Mouse (Mus musculus) intestine, postnatal 0 days (tissue): Measurements from ENCODE around the gene Capn3. TPM values are rescaled to one million over a fixed set of nuclear protein-coding genes. Genes with fewer than 3 reads are reported as not detected.

ENCODE experiments used
- ATAC-seq: fragments of 200-750 bp; cut with Nextera tagmentation; 2 replicates; pipeline ENCODE4 v1.8.0; 2017; ENCODE audit warnings: mild to moderate bottlenecking, moderate TSS enrichment, moderate library complexity
- H3K27ac ChIP-seq: fragments of 300-500 bp; sonication (generic); 2 replicates; pipeline ENCODE4 v1.5.1; 2014; ENCODE audit warnings: mild to moderate bottlenecking, low read depth, low read length, moderate library complexity
- H3K27me3 ChIP-seq: fragments of 300-500 bp; sonication (generic); replicated peaks from 2 replicates; pipeline ENCODE4 v1.6.1; 2014; ENCODE audit warnings: low read length, mixed read lengths; ENCODE audit not compliant: control insufficient read depth, insufficient read depth
- H3K36me3 ChIP-seq: fragments of 300-500 bp; sonication (generic); 2 replicates; pipeline ENCODE4 v1.6.1; 2014; ENCODE audit warnings: mild to moderate bottlenecking, moderate library complexity; ENCODE audit not compliant: control insufficient read depth, insufficient read depth
- H3K4me1 ChIP-seq: fragments of 300-500 bp; sonication (generic); replicated peaks from 2 replicates; pipeline ENCODE4 v1.6.1; 2014; ENCODE audit warnings: antibody characterized with exemption, low read length, mixed read lengths; ENCODE audit not compliant: control insufficient read depth, insufficient read depth
- H3K4me2 ChIP-seq: fragments of 300-500 bp; sonication (generic); replicated peaks from 2 replicates; pipeline ENCODE4 v1.6.1; 2014; ENCODE audit warnings: low read depth, mild to moderate bottlenecking, moderate library complexity
- H3K4me3 ChIP-seq: fragments of 300-500 bp; sonication (generic); 2 replicates; pipeline ENCODE4 v1.5.1; 2014; ENCODE audit warnings: low read depth, low read length
- H3K9ac ChIP-seq: fragments of 300-500 bp; sonication (generic); 2 replicates; pipeline ENCODE4 v1.6.1; 2014; ENCODE audit warnings: mild to moderate bottlenecking, low read depth, low read length
- H3K9me3 ChIP-seq: fragments of 300-500 bp; sonication (generic); 2 replicates; pipeline ENCODE4 v1.6.1; 2016; ENCODE audit warnings: mixed run types; ENCODE audit not compliant: control insufficient read depth
- CTCF ChIP-seq: sonication (generic); IDR thresholded peaks from 2 replicates; pipeline ENCODE4 v1.5.1; 2016; ENCODE audit warnings: low read depth, mild to moderate bottlenecking, control low read depth, antibody characterized with exemption, moderate library complexity
- WGBS: fragments of 180-500 bp; shearing (Covaris S2); extraction: QIAGEN DNeasy Blood & Tissue Kit; methylation state at CpG from one replicate; pipeline ENCODE4 v1.1.7; 2014; 5-methylcytosine and 5-hydroxymethylcytosine counted together
- polyA plus RNA-seq: library from polyadenylated mRNA; unstranded; fragments of >200 nt; fragmentation: Nextera tagmentation; extraction: Ambion mirVana; gene quantifications from 2 replicates; pipeline ENCODE4 v1.2.1, GENCODE M21; 2015

Capn3 gene
- polyA plus RNA-seq, 1 experiment from 2014 or later = 0.55 TPM

DNA sequence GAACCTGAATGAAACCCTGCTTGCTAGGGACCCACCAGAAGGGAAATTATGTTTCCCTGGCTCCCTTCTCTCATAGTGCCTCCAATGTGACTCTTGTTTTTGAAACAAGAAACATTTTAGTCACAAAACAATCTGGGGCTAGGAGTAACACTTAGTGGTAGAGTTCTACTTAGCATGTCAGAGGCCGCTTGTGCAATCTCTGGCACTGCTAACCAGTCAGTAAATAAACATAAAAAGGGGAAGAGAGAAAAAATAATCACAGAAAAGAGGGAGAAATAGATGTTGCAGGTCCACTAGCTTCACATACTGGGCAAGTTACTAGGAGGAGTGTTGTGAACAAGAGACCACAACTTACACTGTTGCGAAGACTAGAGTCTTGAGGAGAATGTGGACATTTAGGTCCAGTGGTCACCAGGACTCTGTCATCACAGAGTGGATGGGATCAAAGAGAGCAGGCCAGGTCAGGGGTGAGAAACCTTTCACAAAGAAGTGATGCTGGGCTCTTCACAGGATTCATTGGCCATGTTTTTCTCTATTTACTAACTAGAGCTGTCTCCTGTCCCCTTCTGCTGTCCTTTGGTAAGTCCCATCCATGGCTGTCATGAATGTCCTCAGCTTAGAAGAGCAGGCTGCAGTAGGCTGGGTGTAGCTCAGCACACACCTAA lies 9.0 kb downstream of the Capn3 start:
- no peak overlapping the region for H3K9ac ChIP-seq
- H3K9me3 ChIP-seq = no peaks in the 10 kb centered on the region
- no peaks in the 10 kb centered on the region for H3K27me3 ChIP-seq
- no peak overlapping the region for H3K4me3 ChIP-seq
- no peak for TF ChIP-seq CTCF
- no peaks in the 10 kb centered on the region; the same call in 1 of the 2 replicates for H3K36me3 ChIP-seq
- H3K4me2 ChIP-seq = no peak overlapping the region
- 91% methylated on average over 2 of the region's 2 CpGs for WGBS
- no peak overlapping the region for H3K27ac ChIP-seq
- no peak for ATAC-seq
- H3K4me1 ChIP-seq = no peaks in the 10 kb centered on the region

DNA sequence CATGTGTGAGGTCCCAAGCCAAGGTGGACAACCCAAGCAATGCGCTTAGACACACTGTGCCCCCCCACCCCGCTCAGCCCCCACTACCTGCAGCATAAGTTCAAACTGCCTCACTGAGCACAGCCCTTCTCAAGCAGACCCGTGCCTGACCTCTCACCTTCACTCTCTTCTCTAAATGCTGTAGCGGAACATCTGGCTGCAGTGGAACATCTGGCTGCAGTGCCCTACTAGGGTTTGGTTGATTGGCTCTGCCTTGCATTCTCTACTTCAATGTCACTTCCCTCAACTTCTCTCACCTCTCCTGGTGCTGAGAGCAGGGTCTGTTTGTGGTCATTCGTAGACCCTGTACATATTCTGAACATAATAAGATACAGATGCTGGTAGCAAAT lies 9.6 kb downstream of the Capn3 start:
- H3K9ac ChIP-seq = no peak overlapping the region
- no peak overlapping the region for H3K4me3 ChIP-seq
- no peak overlapping the region for H3K27ac ChIP-seq
- no peaks in the 10 kb centered on the region for H3K9me3 ChIP-seq
- no peaks in the 10 kb centered on the region; the same call in 1 of the 2 replicates for H3K36me3 ChIP-seq
- no peaks in the 10 kb centered on the region for H3K4me1 ChIP-seq
- TF ChIP-seq CTCF = no peak
- H3K4me2 ChIP-seq = no peak overlapping the region
- 93% methylated on average over 5 of the region's 5 CpGs for WGBS
- ATAC-seq = no peak
- no peaks in the 10 kb centered on the region for H3K27me3 ChIP-seq

DNA sequence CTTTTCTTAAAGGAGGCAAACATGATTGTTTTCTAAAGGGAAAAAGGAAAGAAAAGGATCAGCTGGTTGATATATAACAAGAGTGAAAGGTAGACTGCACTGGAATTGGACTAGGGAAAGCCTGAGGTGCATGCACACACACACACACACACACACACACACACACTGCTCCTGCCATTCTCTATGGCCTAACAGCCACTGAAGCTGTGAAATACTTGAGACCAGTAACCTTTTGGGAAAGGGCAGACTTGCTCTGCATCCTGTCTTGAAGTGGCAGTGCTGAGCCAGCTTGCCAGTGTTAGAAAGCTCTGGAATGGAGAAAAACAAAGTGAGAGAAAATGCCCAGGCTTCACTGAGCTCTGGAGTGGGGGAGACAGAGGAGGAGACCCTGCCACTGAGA lies 12.2 kb downstream of the Capn3 start:
- H3K36me3 ChIP-seq = no peaks in the 10 kb centered on the region
- H3K4me3 ChIP-seq = no peak overlapping the region
- no peak for TF ChIP-seq CTCF
- no peak overlapping the region for H3K9ac ChIP-seq
- H3K9me3 ChIP-seq = no peaks in the 10 kb centered on the region
- no peak overlapping the region for H3K27ac ChIP-seq
- H3K4me2 ChIP-seq = no peak overlapping the region
- no peaks in the 10 kb centered on the region for H3K4me1 ChIP-seq
- ATAC-seq = no peak
- H3K27me3 ChIP-seq = no peaks in the 10 kb centered on the region

DNA sequence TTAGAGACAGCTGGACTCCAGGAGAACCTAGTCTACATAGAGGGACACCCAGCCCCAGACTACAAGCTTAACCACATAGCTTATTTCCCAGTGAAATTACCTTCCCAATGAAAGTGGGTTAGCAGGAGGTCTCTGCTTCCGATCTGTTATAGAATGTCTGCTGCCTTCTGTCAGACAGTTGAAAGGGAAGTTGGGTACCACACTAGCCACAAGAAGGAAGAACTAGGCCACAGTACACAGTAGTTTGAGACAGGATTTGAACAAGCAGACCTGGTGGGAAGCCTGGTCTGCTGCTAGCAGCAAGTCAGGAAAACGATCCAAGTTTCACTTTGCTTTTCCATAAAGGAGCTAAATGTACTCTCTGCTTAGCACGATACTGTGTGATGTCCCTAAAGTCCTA lies 13.4 kb downstream of the Capn3 start:
- Histone ChIP-seq H3K4me1 (no peaks in the 10 kb centered on the region), H3K4me2 (no peak overlapping the region), H3K4me3 (no peak overlapping the region), H3K9me3 (no peaks in the 10 kb centered on the region), H3K27me3 (no peaks in the 10 kb centered on the region), H3K9ac (no peak overlapping the region), H3K27ac (no peak overlapping the region), H3K36me3 (no peaks in the 10 kb centered on the region)
- WGBS = 90% methylated on average over 3 of the region's 3 CpGs
- ATAC-seq = no peak
- TF ChIP-seq CTCF = no peak

DNA sequence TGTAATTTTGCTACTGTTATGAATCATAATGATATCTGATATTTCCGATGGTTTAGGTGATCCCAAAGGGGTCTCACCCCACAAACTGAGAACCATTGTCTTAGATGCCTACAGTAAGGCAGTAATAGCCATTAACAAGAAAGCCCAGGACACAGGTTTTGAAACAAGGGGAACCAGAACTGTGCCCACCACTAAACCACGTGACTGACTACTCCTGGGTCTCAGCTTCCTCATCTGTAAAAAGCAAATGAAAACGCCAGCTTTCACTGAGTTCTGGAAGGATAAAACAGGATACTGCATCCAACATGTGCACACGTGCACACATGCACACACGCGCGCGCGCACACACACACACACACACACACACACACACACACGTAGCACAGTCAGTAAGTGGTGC lies 13.9 kb downstream of the Capn3 start:
- no peaks in the 10 kb centered on the region for H3K4me1 ChIP-seq
- no peaks in the 10 kb centered on the region for H3K27me3 ChIP-seq
- no peak overlapping the region for H3K9ac ChIP-seq
- WGBS = 87% methylated on average over 10 of the region's 10 CpGs
- no peaks in the 10 kb centered on the region for H3K9me3 ChIP-seq
- no peak overlapping the region for H3K4me3 ChIP-seq
- no peak for ATAC-seq
- no peak overlapping the region for H3K27ac ChIP-seq
- no peaks in the 10 kb centered on the region for H3K36me3 ChIP-seq
- no peak overlapping the region for H3K4me2 ChIP-seq
- TF ChIP-seq CTCF = no peak

- ATAC-seq = no peak
- H3K36me3 ChIP-seq = no peaks in the 10 kb centered on the region
- no peak for TF ChIP-seq CTCF
- no peaks in the 10 kb centered on the region for H3K9me3 ChIP-seq
- H3K4me3 ChIP-seq = no peak overlapping the region
- no peaks in the 10 kb centered on the region for H3K4me1 ChIP-seq
- H3K4me2 ChIP-seq = no peak overlapping the region
- 82% methylated on average over 4 of the region's 4 CpGs for WGBS
- H3K27ac ChIP-seq = no peak overlapping the region
- no peak overlapping the region for H3K9ac ChIP-seq
- H3K27me3 ChIP-seq = no peaks in the 10 kb centered on the region
Observed at GRCm38 (mm10) chr2:120470856-120471255, 15.0 kb downstream of the Capn3 start.
